Mouse (Mus musculus): ENCODE data around the gene Tsfm.

The Tsfm gene

GRCm38 (mm10) chr10:126987183-126988118 lies 43.2 kb downstream of the Tsfm start:
- DNase-seq (ENCODE audit: low read depth, low spot score), result peak; percentile 89

DNA sequence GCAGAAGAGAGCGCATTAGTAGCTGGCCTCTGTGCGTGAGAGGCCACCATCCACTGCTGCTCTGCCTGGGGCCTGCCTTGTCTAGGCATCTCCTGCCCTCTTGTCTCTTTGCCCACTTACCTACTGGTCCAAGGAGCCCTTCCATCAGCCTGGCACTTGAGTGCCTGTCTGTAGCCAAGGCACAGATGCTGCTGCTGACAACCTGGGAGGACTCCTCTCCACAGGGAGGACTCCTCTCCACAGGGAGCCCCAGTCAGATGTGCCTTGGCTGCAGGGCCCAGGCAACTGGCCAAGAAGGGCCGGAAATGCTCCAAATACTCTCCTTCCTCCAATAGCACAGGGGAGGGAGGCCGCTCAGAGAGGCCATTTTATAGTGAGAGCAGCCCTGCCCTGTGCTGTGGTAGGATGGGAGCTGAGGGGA lies 44.1 kb downstream of the Tsfm start:
- DNase-seq (ENCODE audit: low read depth, low spot score), result peak; percentile 51

- no peak for DNase-seq (ENCODE audit: low read depth, low spot score)
Observed at GRCm38 (mm10) chr10:126985579-126985978, 45.1 kb downstream of the Tsfm start.

- DNase-seq (ENCODE audit: low read depth, low spot score), result no peak
Observed at GRCm38 (mm10) chr10:126985127-126985526, 45.5 kb downstream of the Tsfm start.

GRCm38 (mm10) chr10:126984189-126985004 lies 46.2 kb downstream of the Tsfm start:
- no peak for DNase-seq (ENCODE audit: low read depth, low spot score)

DNA sequence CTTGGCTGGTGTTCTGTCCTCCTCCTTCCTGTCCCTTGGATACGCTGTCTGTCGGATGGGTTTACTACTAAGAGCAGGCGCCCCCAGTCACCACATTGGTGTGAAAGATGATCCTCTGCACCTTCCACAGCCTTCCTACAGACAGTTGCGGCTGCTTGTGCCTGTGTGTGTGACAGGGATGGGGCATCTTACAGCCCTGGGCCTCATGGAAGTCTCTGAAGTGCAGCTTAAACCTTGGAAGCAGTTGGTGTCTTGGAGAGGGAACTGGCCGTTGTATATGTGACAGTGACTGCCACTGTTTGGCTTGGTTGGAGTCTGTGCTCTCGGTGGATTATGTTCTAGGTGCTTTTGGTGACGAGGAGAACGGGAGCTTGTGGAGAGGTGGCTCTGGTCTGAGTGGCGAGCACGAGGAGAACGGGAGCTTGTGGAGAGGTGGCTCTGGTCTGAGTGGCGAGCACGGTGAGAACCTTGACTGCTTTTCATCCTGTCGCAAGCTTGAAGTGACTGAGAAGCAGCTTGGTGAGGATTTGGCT lies 47.4 kb downstream of the Tsfm start:
- no peak for DNase-seq (ENCODE audit: low read depth, low spot score)

GRCm38 (mm10) chr10:126981746-126982145 lies 48.9 kb downstream of the Tsfm start:
- DNase-seq (ENCODE audit: low read depth, low spot score), result no peak

- DNase-seq (ENCODE audit: low read depth, low spot score), result no peak
Observed at GRCm38 (mm10) chr10:126980933-126981530, 49.6 kb downstream of the Tsfm start.

DNA sequence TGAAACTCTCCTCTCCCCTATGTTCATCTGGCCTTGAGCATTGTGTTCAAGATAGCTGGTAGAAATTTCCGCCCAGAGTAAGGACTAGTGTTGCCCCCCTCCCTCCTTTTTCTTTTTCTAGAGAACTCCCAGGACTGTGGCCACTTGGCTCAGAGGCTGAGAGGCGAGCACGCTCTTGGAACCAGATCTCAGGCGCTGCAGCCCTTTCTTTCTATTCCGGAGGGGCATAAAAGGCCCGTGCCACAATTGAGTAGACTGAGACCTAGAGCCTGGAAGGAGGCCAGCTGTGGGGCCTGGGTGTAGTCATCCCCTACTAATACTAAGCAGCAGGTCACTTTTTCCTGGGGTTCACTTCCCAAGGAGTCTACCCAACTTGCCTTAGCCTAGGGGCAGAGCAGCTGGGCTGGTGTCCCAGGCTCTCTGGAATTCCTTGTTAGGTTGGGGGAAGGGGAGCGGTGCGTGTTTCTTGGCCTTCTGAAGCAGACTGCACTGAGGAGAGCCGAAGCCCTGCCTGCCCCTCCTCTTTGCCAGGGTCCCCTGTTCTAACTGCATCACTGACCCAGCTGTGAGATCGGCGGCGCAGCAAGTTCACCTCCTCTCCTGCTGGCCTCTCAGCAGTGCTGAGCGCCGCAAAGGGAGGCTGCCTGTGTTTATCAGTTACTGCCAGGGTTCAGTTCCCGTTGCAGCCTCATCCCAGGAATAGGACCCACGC lies 50.3 kb downstream of the Tsfm start:
- DNase-seq (ENCODE audit: low read depth, low spot score), result peak; percentile 64

DNA sequence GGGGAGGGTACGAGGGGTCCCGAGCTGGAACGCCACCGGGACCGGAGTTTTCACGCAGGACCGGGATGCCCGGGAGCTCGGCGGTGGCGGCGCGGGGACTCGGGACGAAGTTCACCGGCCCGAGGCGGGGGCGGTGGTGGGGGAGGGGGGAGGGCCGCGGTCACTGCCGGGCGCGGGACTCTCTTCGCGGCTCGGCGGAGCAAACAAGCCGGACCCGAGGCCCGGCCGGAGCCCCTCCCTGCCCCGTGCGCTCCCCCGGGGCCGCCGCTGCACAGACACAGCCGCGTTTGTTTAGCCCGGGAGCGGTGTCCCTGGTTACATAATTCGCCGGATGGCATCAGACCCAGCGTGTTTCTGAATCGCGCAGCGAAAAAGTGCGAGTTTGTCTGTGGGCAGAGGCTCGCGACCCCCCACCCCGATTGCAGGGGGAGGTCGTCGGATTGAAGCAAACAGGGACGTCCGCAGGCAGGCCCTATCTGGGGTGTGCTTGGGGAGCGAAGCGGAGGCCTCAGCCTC lies 50.9 kb downstream of the Tsfm start:
- no peak for DNase-seq (ENCODE audit: low read depth, low spot score)

GRCm38 (mm10) chr10:126979121-126979635 lies 51.5 kb downstream of the Tsfm start:
- no peak for DNase-seq (ENCODE audit: low read depth, low spot score)

- DNase-seq (ENCODE audit: low read depth, low spot score), result peak; percentile 100
Observed at GRCm38 (mm10) chr10:126978277-126978994, 52.2 kb downstream of the Tsfm start, which contains the start of gene Ctdsp2. Gene Ctdsp2, plus strand, starts transcription at chr10:126978717.

GRCm38 (mm10) chr10:126977076-126977475 lies 53.6 kb downstream of the Tsfm start:
- DNase-seq (ENCODE audit: low read depth, low spot score), result no peak

- no peak for DNase-seq (ENCODE audit: low read depth, low spot score)
Observed at GRCm38 (mm10) chr10:126975706-126976105, 54.9 kb downstream of the Tsfm start.

DNA sequence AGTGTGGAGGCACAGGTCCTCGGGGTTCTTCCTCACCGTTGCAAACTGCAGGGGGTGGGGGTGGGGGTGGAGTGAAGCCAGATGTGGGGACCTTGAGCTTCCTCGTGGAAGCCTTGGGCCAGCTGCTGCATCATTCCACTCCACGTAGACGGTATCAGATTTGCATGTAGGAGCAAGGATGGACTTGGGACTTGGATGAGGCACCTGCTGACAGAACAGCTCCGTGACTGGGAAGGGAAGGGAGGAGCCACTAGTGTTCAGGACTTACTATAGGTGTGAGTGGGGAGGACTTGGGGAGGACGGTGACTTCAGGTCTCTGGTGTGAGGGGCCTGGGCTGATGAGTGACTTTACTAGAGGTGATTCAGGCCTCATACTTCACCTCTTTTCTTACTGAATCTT lies 57.7 kb downstream of the Tsfm start:
- DNase-seq (ENCODE audit: low read depth, low spot score), result peak; percentile 57

DNA sequence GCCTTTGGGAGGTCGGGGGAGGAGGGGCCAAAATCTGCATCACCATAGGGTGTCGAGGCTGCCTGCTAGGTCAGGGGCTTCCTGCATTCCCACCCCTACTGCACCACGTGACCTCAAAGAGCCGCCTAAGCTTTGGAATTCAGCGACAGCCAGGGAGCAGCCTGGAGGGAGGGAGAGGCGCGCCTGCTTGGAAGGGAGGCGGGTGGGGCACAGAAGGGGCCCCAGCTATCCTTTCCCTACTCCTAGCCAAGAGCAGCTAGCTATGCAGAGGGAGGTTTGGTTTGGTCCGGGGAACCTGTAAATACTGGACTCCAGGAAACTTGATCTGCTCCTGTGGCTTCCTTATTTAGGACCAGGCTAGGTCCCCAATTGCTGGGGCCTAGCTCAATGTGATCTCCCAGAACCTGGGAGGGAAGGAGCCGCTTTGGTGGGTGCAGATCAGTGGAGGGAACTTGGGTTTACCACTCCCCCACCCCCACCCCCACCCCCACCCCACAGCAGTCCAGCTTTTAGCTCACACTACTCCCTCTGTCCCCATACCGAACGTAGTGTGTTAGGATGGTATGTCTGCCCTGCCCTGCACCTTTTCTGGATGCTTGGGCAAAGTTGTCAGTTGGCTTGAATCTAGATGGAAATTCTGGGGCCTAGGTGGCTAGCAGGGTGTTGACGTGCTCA lies 58.5 kb downstream of the Tsfm start:
- DNase-seq (ENCODE audit: low read depth, low spot score), result peak; percentile 100

GRCm38 (mm10) chr10:126971363-126972050 lies 59.1 kb downstream of the Tsfm start:
- DNase-seq (ENCODE audit: low read depth, low spot score), result no peak

- DNase-seq (ENCODE audit: low read depth, low spot score), result no peak
Observed at GRCm38 (mm10) chr10:126963821-126964220, 66.8 kb downstream of the Tsfm start.

DNA sequence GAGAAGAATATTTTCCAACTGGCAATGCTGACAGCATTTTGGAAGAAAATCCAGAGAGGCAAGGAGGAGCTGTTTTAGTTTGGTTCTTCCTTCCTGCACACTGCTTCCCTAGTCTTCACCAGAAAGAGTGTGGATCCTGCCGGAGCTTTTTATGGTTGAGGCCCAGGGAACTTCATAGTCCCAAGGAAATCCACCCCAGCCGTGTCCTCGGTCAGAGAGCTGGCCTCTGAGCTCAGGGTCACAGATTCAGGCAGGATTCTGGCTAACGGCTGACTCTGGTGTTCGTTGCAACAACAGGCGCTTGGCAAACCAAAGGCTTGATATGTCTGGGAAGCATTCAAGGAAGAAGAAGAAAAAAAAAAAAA lies 67.7 kb downstream of the Tsfm start:
- DNase-seq (ENCODE audit: low read depth, low spot score), result no peak
